Mouse (Mus musculus): ENCODE measurements at regions not wholly inside any gene's neighbourhood (a gene's known extent, or its start where the extent isn't known, plus 50 kb on each side); places are given as distances from the start of the nearest gene placed in this dataset.
"Not testable (repeated sequence)": the region's sequence is repeated elsewhere in the genome, so short reads cannot be mapped to it uniquely, and the experiment has no call there.

DNA sequence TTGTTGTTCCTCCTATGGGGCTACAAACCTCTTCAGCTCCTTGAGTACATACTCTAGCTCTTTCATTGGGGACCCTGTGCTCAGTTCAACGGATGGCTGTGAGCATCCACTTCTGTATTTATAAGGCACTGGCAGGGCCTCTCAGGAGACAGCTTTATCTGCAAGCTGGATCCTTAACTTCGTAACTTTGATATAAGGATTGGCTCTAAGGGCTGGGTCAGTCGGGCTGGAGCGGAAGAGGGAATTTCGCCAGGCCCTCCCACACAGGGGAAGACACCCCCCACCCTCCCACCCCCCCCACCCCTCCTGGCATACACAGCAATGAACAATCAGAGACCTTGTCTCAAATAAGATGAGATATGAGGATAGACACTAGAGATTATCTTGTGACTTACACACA lies 304.3 kb upstream of the Chordc1 start:
- DNase-seq, result peak; percentile 62

DNA sequence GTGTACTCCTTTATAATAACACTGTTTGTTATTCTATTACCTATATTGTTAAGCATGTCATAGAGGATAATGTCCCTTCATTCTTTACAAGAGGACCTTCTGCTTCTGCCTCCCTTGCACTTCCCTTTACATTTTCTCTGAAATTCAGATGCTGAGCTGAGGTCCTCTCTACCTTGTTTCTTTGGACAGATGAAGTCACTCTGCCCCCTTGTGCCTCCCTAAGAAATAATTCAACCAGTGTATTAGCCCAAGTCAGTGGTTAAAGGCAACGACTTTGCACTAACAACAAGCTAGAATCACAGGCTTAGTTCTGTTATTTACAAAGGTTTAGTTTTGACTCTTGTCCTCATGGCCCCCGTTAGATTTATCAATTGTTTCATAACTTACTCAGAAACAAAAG lies 289.4 kb upstream of the Chordc1 start:
- DNase-seq, result no peak

DNA sequence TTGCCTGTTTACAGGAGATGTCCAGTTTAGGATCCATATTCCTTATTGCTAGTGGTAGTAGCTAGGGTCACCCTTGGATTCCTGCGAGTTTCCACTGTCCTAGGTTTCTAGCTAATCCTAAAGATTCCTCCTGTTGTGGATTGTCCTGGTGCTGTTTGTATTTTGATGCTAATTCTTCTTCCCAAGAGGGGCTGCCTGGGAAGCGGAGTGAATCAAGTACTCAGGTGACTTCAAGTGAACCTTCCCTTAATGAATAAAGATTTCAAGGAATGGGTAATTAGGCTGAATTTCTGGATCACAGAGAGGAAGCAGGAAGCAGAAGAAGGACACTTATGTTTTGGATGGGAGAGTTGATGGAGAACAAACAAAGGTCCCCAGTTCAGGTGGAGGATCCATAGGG lies 250.6 kb upstream of the Chordc1 start:
- DNase-seq, result no peak

DNA sequence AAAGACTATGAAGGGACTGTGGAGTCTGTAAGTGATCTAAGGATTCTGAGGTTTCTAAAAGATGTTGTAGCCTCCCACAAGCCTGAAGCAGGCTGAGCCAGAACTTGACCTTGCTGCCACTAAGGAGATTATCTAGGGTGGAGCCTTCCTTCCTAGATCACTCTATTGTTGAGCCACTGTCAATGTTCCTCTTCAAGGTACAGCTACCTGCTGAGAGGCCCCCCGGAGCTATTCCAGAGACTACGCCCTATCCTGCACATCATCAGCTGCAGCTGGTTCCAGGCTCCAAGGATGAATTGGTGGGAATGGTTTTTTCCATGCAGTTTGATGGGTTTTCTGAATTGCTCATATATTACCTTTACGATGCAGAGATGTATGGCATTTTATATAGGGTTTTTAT lies 249.3 kb upstream of the Chordc1 start:
- not testable (repeated sequence) for DNase-seq

DNA sequence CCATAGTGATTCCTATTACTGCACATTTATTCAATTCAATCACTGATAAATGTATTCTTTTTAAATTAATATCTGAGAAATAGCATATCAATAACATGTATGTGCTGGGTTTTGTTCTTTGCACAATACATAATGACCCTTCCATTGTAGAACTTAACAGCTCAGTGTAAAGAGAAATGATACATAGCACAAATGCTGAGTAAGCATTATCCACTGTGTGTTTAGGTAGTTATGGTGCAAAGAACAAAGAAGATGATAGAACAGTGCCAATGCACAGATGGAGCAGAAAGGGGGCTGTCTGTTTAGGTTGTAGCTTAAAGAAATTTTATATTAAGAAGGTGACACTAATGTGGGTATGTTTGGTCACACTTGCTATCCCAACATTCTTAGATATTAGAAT lies 215.0 kb upstream of the Chordc1 start:
- DNase-seq, result no peak

DNA sequence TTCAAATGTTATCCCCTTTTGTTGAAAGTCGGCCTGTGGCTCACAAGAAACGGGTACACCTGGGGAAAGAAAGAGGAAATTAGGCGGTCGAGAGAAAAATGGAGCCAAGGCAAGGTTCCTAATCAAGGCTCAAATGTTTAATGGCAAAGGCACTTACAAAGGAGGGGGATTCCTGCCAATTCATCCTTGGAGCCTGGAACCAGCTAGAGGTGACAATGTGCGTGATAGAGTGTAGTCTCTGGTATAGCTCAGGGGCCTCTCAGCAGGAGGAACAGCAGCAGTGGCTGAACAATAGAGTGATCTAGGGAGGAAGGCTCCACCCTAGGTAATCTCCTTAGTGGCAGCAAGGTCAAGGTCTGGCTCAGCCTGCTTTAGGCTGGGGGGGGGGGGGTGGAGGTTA lies 213.5 kb upstream of the Chordc1 start:
- DNase-seq, result not testable (repeated sequence)

DNA sequence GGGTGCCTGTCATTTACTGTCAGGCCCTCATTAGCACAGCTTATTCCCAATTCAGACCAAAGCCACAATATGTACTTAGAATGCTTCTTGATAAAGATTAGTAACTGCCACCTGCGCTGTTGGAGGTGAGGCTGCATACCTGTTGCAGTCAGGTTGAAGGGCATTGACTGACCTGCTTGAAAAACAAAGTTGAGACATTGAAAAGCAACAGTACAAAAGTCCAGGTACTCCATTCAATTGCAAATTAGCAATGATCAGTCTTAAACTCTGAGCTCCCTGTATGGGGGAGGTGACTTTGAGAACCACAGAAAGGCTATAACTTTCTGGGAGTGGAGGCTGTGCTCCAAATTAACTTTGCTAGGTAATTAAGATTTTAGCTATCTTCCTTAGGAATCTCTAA lies 212.8 kb upstream of the Chordc1 start:
- not testable (repeated sequence) for DNase-seq

Data from gastrocnemius, postnatal 10 days (tissue).